8 mouse cellular contexts compared by ENCODE assay signal in genomic region chr5:137629306-137629721, GRCm38 (mm10). TPM values are rescaled to one million over a fixed set of nuclear protein-coding genes. Genes with fewer than 3 reads are reported as not detected.
DNase-seq lines count a peak whose midpoint lies in the region; ATAC-seq and TF ChIP-seq lines count a peak whose summit lies in the region.

No protein-coding gene starts in this region.

- WGBS in embryonic facial prominence, embryonic 12.5 days: under 1% methylated on average over 23 of the region's 23 CpGs
- 1% methylated on average over 23 of the region's 23 CpGs for WGBS in intestine, postnatal 0 days
- under 1% methylated on average over 23 of the region's 23 CpGs for WGBS in small intestine, adult 2 months

- H3K9me3 ChIP-seq in embryonic facial prominence, embryonic 12.5 days: no peaks in the 10 kb centered on the region
- H3K9me3 ChIP-seq in intestine, postnatal 0 days (ENCODE audit: control insufficient read depth): no peaks in the 10 kb centered on the region

- DNase-seq in retina, embryonic 14.5 days (ENCODE audit: low spot score): peak; percentile 73
- DNase-seq in retina, postnatal 1 day: no peak
- peak; percentile 79 to 81 for DNase-seq in lung, adult 18-20 months
- DNase-seq in natural killer cell, adult 2 months (ENCODE audit: low spot score in 2 of 2): no peak

- peak overlapping the region; percentile 81 for H3K4me2 ChIP-seq in embryonic facial prominence, embryonic 12.5 days (replicated peaks)
- H3K4me2 ChIP-seq in intestine, postnatal 0 days (replicated peaks; ENCODE audit: low read depth): peak overlapping the region; percentile 72

- peak overlapping the region; percentile 77 for H3K9ac ChIP-seq in embryonic facial prominence, embryonic 12.5 days
- H3K9ac ChIP-seq in intestine, postnatal 0 days (ENCODE audit: low read depth, low read length): peak overlapping the region; percentile 65

- TF ChIP-seq POLR2A in small intestine, adult 2 months (IDR thresholded peaks at IDR 0.05; ENCODE audit: low read depth, low read length): no peak

- H3K4me1 ChIP-seq in embryonic facial prominence, embryonic 12.5 days: peaks cover 28% of the 10 kb centered on the region
- H3K4me1 ChIP-seq in intestine, postnatal 0 days (replicated peaks; ENCODE audit: control insufficient read depth, insufficient read depth, low read length): peaks cover 15% of the 10 kb centered on the region
- peaks cover 18% of the 10 kb centered on the region for H3K4me1 ChIP-seq in small intestine, adult 2 months (ENCODE audit: control insufficient read depth, insufficient read depth, insufficient read length, low read length)

- ATAC-seq in embryonic facial prominence, embryonic 12.5 days (ENCODE audit: insufficient number of reproducible peaks, insufficient read depth, low FRiP score, low TSS enrichment): no peak
- peak; percentile 43 for ATAC-seq in intestine, postnatal 0 days
- no peak for ATAC-seq in megakaryocyte progenitor cell, adult 5-6 weeks (replicated peaks; ENCODE audit: poor library complexity)

- H3K27me3 ChIP-seq in embryonic facial prominence, embryonic 12.5 days: no peaks in the 10 kb centered on the region
- H3K27me3 ChIP-seq in intestine, postnatal 0 days (replicated peaks; ENCODE audit: control insufficient read depth, insufficient read depth, low read length): no peaks in the 10 kb centered on the region
- no peaks in the 10 kb centered on the region for H3K27me3 ChIP-seq in small intestine, adult 2 months (ENCODE audit: control insufficient read depth, insufficient read depth, low read length)

- peak overlapping the region; percentile 77 for H3K4me3 ChIP-seq in embryonic facial prominence, embryonic 12.5 days
- H3K4me3 ChIP-seq in intestine, postnatal 0 days (ENCODE audit: low read depth, low read length): peak overlapping the region; percentile 73
- H3K4me3 ChIP-seq in small intestine, adult 2 months (ENCODE audit: low read depth, low read length): peak overlapping the region; percentile 65

- peak overlapping the region; percentile 91 for H3K27ac ChIP-seq in embryonic facial prominence, embryonic 12.5 days
- H3K27ac ChIP-seq in intestine, postnatal 0 days (ENCODE audit: low read depth, low read length): peak overlapping the region; percentile 93
- peak overlapping the region; percentile 92 for H3K27ac ChIP-seq in small intestine, adult 2 months (ENCODE audit: insufficient read depth, low read depth, low read length)

- no peak for TF ChIP-seq CTCF in intestine, postnatal 0 days (IDR thresholded peaks at IDR 0.05; ENCODE audit: low read depth)
- no peak for TF ChIP-seq CTCF in small intestine, adult 2 months (IDR thresholded peaks at IDR 0.05; ENCODE audit: extremely low read depth, insufficient read length, insufficient replicate concordance, low read depth, low read length)

- H3K36me3 ChIP-seq in embryonic facial prominence, embryonic 12.5 days: peaks cover 15% of the 10 kb centered on the region
- H3K36me3 ChIP-seq in intestine, postnatal 0 days (ENCODE audit: control insufficient read depth, insufficient read depth): peaks cover 9% of the 10 kb centered on the region
- H3K36me3 ChIP-seq in small intestine, adult 2 months (ENCODE audit: control insufficient read depth, insufficient read depth, low read length): peaks cover 8% of the 10 kb centered on the region

RNA-seq across cellular contexts. Expression of gene Gm20605, which starts 0.3 kb away (rescaled TPM):
- 9.2 and 11.8 TPM in 2 replicates for polyA plus RNA-seq in embryonic facial prominence, embryonic 12.5 days (2016; fragmentation: Nextera tagmentation; extraction: Ambion mirVana)
- 1.3 and 1.8 TPM in 2 replicates for polyA plus RNA-seq in intestine, postnatal 0 days (2015; fragmentation: Nextera tagmentation; extraction: Ambion mirVana)
- polyA plus RNA-seq in small intestine, adult 2 months (2012; rRNA removed): 19.1 and 29.0 TPM in 2 replicates
- total RNA-seq in megakaryocyte progenitor cell, adult 5-6 weeks (2015): 5.5 and 8.3 TPM in 2 replicates
- total RNA-seq in megakaryocyte progenitor cell, adult 5-6 weeks (2017): 4.3 and 8.0 TPM in 2 replicates

RNA-seq across cellular contexts. Expression of gene Lrch4, which starts 0.4 kb away (rescaled TPM):
- 30.8 and 34.0 TPM in 2 replicates for polyA plus RNA-seq in embryonic facial prominence, embryonic 12.5 days (2016; fragmentation: Nextera tagmentation; extraction: Ambion mirVana)
- polyA plus RNA-seq in intestine, postnatal 0 days (2015; fragmentation: Nextera tagmentation; extraction: Ambion mirVana): 31.5 and 31.6 TPM in 2 replicates
- polyA plus RNA-seq in small intestine, adult 2 months (2012; rRNA removed): 38.4 and 54.1 TPM in 2 replicates
- total RNA-seq in megakaryocyte progenitor cell, adult 5-6 weeks (2015): 37.8 and 38.0 TPM in 2 replicates
- 27.3 and 29.5 TPM in 2 replicates for total RNA-seq in megakaryocyte progenitor cell, adult 5-6 weeks (2017)

RNA-seq across cellular contexts. Expression of gene Fbxo24, which starts 0.5 kb away (rescaled TPM):
- polyA plus RNA-seq in embryonic facial prominence, embryonic 12.5 days (2016; fragmentation: Nextera tagmentation; extraction: Ambion mirVana): 0.22 and 0.36 TPM in 2 replicates
- 0.16 and 0.25 TPM in 2 replicates for polyA plus RNA-seq in intestine, postnatal 0 days (2015; fragmentation: Nextera tagmentation; extraction: Ambion mirVana)
- 0.08 and 0.19 TPM in 2 replicates for polyA plus RNA-seq in small intestine, adult 2 months (2012; rRNA removed)
- total RNA-seq in megakaryocyte progenitor cell, adult 5-6 weeks (2015): not detected in 2 replicates
- 0.21 TPM in 1 of 2 replicates, not detected in the other for total RNA-seq in megakaryocyte progenitor cell, adult 5-6 weeks (2017)

RNA-seq across cellular contexts. Expression of gene Sap25, which starts 11.8 kb away (rescaled TPM):
- 6.6 and 6.8 TPM in 2 replicates for polyA plus RNA-seq in embryonic facial prominence, embryonic 12.5 days (2016; fragmentation: Nextera tagmentation; extraction: Ambion mirVana)
- 2.3 and 4.8 TPM in 2 replicates for polyA plus RNA-seq in intestine, postnatal 0 days (2015; fragmentation: Nextera tagmentation; extraction: Ambion mirVana)
- polyA plus RNA-seq in small intestine, adult 2 months (2012; rRNA removed): 86.6 and 155 TPM in 2 replicates
- total RNA-seq in megakaryocyte progenitor cell, adult 5-6 weeks (2015): 24.9 and 29.5 TPM in 2 replicates
- 14.2 and 18.0 TPM in 2 replicates for total RNA-seq in megakaryocyte progenitor cell, adult 5-6 weeks (2017)

RNA-seq across cellular contexts. Expression of gene Pcolce, which starts 15.7 kb away (rescaled TPM):
- polyA plus RNA-seq in embryonic facial prominence, embryonic 12.5 days (2016; fragmentation: Nextera tagmentation; extraction: Ambion mirVana): 124 and 128 TPM in 2 replicates
- polyA plus RNA-seq in intestine, postnatal 0 days (2015; fragmentation: Nextera tagmentation; extraction: Ambion mirVana): 44.2 and 44.6 TPM in 2 replicates
- polyA plus RNA-seq in small intestine, adult 2 months (2012; rRNA removed): 30.4 and 31.1 TPM in 2 replicates
- not detected in 2 replicates for total RNA-seq in megakaryocyte progenitor cell, adult 5-6 weeks (2015)
- not detected in 2 replicates for total RNA-seq in megakaryocyte progenitor cell, adult 5-6 weeks (2017)

Comparison
In these comparisons a context has a peak if more than half of its experiments do, and no peak if none do; other contexts are left out.
1. DNase-seq: peak in retina, embryonic 14.5 days (single experiment) and lung, adult 18-20 months (2 of 2); none in retina, postnatal 1 day (single experiment) and natural killer cell, adult 2 months (0 of 2).
2. Peak in every context shown above with its lines, with median percentiles within 50 percentile points of each other: H3K27ac ChIP-seq and H3K4me3 ChIP-seq.